Mouse (Mus musculus) kidney, adult 18-20 months (tissue): ENCODE data around the gene Foxo3.

Experiments used
- DNase-seq: peaks from one replicate; pipeline ENCODE4 v3.0.0; 2021

The Foxo3 gene

DNA sequence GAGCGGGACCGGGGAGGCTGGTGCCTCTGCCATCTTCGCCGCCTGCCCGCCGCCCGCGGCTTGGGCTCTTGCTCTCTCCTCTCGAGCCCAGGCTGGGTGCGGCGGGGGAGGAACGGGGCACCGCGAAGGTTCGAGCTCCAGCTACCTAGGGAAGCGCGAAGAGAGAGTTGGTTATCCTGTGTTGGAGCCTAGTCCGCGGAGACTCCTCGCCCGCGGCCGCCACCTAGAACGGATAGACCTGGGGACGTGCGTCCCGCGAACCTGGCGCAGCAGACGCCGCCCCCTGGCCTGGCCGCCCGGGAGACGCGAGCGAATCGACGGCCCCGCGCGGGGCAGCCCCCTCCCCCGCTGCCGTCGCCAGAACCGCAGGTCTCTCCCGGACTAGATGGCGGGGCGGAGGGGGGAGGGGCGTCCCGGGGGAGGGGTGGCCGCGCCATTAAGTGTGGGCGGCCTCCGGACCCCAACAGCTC is 1.1 kb downstream of the Foxo3 start:
- peak; percentile 72 for DNase-seq

DNA sequence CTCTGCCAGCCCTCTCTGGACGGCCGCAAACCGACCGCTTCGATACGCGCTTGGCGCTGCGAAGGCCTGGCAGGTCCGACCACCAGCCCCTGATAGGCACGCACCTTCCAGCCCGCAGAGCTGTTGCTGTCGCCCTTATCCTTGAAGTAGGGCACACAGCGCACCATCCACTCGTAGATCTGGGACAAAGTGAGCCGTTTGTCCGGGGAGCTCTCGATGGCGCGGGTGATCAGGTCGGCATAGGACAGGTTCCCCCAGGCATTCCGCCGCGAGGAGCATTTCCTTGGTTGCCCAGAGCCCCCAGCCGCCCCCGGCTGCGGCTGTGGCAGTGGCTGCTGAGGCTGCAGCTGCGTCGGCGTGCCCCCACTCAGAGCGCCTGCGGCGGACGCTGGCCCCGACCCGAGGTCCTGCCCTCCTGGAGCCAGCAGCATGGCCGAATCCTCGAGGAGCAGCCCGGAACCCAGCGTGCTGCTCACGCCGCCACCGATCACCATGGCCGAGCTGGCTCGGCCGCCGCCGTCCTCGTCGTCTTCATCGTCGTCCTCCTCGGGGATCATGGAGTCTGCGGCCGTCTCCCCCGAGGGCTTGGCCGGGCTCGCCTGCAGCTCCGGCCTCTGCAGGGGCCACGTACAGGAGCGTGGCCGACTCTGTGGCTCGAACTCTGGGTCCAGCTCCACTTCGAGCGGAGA is 1.7 kb downstream of the Foxo3 start:
- peak; percentile 53 for DNase-seq

DNA sequence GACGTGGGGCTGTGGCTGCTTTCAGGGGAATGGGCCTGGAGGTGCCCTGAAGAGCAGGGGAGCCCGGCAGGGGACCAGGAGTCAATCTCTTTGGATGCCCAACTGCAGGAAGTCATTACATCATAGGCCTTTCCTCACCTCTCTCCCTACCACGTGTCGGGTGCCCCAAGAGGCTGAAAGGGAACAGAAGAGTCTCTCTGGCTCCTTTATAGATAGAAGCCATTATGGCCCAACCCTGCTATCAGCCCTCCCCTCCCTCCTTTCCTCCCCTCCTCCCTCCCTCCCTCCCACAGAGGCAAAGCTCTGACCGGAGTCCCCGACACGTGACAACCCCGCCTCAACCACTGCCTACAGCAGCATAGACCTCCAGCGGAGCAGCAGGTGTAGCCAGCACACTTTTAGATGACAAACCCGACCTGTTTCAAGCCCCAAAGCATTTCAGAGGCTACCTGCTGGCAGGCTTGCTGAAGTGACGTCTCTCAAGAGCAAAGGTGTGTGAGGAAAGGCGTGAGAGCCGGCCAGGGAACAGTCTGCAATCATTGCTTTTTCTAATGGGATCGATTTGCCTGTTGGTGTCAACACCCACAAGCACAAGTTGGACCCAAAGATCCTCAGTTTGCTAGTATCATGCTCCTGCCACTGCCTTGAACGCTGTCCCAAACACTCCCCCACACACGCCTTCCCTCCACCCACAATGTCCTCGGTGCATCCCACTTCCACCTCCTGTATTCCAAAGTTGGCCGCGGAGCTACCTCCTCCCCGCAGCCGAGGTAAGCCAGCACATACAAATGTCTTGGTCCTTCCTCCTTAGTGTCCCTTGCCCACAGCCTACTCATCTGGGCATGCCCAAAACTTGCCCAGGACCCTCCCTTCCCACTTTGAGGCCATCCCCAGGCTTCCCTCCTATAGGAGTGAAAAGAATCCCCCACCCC is 2.5 kb downstream of the Foxo3 start:
- peak; percentile 85 for DNase-seq

DNA sequence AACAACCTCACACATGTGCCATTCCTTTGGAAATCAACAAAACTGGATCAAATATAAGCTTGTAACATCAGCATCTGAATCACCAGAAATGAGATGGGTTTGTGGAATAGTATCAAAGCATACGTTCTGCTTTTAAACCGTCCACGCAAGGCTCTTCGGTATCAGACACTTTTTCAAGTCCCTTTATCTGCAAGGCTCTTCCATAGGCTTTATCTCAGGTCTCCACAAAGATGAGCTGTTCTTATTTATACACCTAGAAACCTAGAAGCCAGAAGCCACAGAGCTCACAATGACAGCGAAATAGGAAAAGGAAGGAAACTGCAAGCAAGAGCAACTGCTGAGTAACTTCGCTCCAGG is 3.2 kb downstream of the Foxo3 start:
- DNase-seq, result no peak

DNA sequence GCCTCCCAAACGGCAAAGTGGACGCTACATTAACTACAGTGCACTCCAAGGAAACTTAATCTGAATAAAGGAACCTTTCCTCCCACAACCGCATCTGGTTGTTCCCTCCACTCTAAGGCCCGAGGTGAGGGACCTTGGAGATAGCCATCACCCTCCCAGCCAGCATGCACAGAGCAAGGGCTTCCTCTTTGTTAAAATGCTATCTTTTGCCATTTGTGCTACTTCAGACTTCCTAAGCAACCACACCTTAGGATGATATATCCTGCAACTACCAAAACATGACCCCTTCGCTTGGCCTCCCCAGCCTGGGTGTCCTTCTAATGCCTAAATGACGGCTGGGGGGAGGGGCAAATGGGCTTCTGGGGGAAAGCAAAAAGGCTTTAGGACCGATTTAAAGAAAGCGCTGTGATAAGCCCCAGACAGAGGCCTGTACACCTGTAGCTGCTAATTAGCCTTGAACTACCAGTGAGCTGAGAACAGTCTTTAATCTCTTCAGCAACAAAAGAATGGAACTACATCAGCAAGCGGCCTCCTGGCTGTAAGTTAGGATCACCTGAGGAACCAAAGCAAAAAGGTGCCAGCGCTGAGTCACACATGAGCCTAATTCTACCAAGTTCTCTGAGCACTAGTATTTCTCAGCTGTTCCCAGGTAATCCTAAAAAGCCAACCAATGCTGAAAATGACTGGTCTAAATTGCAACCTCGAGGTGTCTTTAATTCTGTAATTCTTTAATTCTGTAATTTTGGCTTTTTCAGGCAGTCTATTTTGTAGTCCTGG is 4.9 kb downstream of the Foxo3 start:
- peak; percentile 3 for DNase-seq

DNA sequence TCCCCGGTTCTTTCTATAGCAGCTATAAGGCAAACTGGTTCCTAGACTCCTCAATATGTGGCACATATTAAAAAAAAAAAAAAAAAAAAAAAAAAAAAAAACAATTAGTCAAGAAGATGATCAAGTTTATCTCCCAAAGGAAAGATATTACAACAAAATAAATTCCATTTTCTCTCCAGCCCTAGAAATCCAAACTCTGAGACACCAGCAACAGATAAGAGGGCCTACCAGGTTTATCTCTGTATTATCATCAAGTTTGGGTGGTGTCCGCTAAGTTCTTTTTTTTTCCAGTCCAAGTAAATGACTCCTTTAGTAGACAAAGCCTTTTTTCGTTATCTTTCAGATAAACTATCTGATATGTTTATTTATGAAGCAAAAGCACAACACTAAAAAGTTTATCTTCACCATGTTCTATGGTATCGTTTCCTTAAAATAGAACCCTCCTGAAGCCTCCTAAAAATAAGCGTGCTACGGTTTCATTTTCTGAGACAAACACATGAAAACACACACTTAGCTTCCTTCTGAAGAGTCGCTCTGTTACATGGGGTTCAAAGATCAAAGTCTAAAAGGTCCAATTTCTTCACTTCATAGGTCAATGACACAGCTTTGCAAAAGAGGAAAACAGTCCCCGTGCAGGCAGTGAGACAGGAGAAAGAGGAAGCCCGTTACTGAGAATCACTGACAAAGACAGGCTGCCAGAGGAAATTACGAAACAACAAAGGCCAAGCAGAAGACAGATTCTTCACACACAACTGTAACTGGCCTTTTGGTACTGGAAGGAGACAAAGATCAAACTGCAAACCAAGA is 6.1 kb downstream of the Foxo3 start:
- no peak for DNase-seq

DNA sequence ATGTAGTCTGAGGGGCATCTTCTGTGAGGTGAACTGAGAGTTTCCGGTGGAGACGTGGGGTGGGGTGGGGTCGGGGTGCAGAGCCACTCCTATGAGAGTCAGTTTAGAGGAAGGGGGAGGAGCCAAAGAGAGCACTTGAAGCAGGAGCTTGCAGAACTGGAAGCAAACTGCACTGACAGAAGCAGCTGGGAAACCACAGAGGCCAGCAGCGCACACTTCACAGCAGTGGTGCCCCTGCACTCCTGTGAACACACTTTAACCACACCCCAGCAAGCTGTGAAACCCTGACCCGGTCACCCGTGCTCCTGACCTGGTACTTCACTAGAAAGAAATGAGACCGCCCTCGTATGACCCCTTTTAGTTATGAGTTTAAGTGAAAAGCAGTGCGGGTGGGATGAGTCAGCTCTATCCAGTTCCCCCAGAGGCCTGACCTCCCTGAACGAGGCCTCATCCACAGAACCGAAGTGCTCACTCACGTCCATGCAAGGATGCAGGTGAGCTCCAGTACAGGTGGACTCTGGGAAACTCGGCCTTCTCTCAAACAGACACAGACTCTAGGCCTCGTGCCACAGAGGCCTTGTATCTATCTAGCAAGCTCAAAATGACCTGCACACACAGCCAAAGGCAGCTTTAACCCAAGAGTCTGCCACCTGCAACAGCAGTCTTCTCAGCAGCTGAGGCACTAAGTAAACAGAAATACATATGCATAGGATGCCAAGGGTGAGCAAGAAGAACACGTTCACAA is 7.1 kb downstream of the Foxo3 start:
- DNase-seq, result peak; percentile 36

DNA sequence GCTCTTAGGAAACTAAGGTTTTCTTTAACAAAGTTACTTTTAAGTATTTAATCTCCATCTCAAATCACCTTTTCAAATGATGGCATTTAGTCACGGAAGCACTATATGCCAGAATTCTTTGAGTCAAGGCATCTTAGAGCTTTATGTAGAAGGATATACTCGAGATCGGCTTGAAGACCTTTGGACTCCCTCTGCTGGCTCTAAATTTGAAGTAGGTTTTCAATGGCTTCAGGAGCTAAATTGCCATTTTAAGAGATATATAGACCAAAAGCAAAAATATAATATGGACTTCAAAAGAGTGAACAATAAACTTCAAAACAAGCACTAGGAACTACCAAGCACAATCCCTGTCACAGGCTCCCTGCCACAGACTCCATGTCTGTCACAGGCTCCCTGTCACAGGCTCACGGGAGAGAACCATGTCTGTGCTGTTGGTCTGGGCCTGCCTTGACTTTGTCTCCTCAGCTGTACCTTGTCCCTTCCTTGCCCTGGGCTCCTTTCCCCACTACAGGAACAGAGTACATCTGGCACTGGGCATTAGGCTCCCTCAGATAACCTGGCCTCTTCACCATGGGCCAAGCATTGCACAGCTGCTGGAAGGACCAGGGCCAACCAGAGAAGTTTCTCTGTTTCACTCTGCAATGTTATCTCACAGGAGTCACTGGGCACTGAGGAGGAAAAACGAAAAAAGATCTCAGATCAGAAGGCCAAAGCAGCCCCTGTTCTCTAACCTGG is 8.6 kb downstream of the Foxo3 start:
- DNase-seq, result peak; percentile 57

DNA sequence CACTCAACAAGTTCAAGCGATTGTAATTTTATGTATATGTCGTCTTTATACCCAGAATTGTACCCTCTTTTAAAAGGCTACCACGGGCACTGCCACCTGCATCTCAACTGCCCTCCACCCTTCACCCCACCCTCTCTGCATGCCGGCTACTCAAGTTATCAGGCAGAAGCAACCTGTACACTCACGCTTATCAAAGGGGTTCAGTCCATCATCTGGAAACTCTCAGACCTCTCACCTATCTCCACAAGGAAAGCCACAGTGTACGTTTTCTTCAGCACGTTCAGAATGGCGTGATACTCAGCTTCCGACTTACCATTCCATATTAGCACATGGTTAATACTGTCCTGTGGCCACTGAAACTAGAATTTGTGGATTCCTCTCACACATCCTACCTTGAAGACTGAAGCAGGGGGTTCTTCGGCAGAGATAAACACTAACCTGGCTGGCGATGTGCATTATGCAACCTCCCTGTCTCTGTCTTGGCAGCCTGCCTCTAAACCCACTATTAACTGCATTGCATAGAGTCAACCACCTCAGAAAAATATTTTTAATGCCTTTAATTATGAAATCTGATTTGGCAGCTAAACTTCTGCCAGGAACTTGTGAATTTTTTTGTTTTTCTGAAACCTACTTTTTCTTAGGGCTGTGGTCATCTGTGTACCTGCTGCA is 11.4 kb downstream of the Foxo3 start:
- no peak for DNase-seq

DNA sequence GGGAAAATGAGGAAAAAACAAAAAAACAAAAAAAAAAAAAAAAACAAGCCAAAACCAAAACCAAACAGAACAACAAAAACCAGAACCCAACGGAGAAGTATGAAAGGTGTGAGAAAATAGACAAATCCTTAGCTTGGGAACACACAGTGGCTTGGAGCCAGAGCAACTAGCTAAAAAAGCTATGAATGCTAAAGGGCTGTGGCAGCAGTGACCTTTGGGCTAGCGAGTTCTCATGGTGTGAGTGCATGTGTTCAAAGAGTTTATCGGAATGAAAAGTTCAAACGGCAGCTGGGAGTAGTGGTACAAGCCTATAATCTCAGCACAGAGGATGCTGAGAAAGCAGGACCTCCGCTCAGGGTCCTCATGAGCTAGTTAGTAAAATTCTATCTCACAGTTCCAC is 12.4 kb downstream of the Foxo3 start:
- DNase-seq, result peak; percentile 51

DNA sequence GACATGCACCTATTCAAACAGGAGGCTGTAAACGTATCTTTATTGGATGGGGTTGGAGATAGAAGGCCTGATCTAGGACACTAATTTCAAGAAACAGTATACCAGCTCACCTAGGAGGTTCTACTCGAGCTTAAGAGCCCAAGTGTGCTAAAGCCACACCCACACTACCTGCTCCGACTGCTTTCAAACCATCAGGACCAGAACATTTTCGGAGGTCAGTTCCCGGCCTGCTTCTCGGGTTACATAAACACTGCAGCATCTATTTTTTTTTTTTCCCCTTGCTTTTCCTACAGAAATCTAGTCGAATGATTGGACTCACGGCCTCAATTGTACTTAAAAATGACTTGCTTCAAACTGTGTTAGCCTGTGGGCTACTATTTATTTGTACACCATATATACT is 12.9 kb downstream of the Foxo3 start:
- DNase-seq, result peak; percentile 8

DNA sequence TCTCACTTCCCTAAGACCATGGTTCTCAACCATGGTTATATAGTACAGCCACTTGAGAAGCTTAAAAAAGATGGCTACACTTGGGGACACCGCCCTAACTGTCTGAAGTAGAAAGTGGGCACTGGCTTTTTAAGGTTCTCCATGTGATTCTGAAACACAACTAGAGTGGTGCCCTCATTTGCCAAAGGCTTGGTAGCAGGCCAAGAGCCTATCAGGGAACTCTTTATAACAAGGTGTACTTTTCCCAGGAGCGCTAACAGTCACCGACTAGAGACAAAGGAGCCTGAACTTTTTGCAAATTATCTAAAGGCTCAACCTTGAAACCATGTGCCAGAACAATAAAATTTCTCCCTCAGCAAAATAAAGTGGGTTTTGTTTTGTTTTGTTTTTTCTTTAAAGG is 14.5 kb downstream of the Foxo3 start:
- DNase-seq, result peak; percentile 2

DNA sequence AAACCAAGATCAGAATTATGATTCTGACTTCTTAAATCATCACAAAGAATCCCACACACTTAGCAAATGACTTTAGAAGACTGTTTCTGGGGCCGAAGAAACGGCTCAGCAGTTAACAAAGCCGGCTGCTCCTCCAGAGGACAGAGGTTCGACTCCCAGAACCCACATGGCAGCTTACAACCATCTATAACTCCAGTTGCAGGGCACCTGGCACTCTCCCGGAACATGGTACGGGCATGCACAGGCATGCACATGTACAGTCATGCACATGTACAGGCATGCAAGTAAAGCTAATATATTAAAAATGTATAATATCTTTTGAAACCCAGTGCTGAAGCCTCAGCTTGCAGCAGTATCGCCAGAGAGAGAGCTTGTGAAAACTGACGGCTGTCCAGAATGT is 15.5 kb downstream of the Foxo3 start:
- DNase-seq, result peak; percentile 2

DNA sequence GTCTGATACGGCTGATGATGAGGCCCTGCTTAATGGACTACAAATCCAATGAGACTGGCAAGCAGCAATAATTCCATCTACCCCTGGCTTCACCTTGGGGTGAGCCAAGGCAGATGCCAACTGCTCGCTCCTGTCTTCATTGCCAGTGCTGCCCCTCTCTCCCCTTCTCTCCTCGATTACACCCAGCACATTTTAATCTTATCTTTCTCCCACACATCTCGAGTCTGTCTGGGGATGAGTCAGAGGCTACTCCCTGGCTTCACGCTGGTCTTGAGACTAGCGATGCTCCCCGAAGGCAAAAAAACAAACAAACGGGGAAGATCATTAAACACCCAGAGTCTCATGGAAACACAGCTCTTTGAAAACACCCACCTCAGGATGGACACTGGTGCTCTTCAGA is 16.0 kb downstream of the Foxo3 start:
- peak; percentile 2 for DNase-seq

DNA sequence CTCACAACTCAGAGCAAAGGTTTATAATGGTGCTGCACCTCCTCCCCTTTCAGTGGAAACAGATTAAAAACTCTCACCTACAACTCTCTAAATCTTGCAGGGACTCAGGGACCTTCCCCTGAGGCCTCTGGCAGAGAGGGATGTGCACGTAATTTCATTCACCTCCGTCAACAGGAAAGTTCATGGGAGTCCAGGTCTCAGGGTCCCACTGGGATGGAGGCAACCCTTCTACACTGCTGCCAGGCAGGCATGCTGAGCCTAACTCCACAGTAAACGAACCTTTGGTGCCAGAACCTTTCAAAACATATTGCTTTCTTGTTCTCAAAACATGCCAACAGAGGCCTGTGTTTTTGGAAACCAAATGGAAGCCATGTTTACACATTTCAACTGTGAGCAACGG is 17.0 kb downstream of the Foxo3 start:
- DNase-seq, result no peak

DNA sequence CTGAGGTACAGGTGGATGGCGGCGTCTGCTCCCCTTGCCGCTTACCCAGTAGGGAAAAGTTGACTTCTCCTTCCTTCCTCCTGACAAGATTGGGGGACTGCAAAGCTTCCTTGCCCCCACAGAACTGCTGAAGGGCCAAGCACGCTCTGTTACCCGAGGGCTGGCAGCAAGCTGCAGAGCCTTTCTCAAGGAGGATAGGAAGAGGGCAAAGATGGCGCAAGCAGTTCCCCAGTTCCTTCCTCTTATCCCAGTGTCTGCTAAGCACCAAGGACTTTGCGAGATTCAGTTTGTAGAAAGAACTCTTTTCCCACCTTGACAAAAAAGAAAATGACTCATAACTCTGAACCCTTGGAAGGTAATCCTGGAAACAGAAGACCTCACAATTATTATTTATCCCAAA is 18.6 kb downstream of the Foxo3 start:
- no peak for DNase-seq

DNA sequence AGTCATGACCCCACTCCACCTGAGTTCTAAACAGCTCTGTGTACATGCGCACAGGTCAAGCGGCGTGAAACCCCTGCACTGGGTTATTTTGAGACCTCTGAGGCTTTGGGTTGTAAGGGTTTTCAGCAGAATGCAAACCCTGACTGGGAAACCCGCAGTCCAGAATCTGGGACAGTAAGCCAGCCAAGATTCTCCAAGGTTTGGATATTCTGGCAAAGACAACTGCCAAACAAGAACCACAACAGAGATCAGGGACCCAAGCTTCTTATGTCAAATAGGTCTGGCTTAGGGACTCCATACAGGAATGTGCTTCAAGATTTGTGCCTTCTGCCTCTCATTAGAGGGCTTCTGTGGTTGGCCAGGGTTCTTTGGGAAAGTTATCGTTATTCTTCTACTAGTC is 21.8 kb downstream of the Foxo3 start:
- no peak for DNase-seq

DNA sequence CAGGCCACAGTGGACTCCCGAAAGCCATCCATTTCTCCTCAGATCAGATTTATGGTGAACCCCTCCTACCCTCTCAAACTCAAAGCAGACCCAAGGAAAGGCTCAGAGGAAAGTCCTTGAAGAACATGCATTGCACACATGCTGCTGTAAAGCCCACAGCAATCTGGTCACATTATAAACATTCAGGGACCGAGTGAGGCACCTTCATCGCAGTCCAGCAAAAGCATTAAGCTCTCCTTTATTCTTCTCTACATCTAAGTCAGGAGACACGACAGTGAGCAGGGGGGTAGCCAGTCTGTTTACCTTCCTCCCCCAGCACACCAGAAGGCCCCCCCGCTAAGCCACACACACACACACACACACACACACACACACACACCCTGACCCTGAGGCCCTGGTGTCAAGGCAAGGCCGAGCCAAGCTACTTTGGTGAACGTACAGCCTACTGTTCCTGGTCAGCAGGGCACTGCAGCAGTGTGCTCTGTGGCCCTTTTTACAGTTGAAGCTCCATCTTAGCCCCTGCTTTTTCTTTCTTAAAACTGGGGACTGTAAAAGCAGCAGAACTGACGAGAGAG is 24.7 kb downstream of the Foxo3 start:
- DNase-seq, result no peak

DNA sequence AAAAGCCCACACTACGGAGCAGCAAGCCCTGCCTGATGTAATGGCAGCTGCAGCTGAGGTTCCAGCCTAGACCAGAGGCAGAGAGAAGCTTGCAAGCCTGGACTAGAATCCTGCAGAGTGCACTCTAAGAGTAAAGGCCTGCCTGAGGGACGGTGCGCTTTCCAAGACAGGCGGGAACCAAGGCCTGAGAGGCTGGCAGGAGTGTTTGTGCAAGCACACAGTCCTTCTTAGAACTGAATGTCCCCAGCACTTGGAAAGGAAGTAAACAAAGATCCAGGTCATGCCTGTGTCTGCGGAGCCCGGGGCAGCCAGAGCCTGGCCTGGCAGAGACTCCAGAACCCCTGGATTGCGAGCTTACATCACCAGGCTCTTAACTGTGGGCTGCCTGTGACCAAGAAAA is 25.4 kb downstream of the Foxo3 start:
- DNase-seq, result peak; percentile 87

DNA sequence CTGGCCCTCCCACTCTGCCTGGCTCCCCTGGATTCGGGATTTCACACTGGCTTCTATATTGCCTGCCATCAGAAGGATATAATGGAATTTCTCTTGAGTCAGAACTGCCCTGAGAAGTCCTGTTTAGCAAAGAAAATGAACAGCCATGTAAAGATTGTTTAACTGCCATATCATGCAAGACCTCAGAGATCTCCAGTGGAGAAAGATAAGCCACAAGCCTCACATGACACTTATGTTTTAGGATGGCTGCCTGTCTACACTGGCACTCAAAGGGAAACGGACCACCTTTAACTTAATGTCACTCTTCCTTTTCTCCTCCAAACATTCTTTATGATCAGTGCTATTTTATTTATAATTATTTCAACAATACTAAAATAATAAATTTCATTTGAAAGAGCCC is 26.6 kb downstream of the Foxo3 start:
- no peak for DNase-seq
